Mouse (Mus musculus): ENCODE data around the gene Tmem106a. TPM values are rescaled to one million over a fixed set of nuclear protein-coding genes. Genes with fewer than 3 reads are reported as not detected.
A peak's percentile ranks its signal among the peaks of the same experiment; 100 is the strongest.
"Not testable (repeated sequence)": the region's sequence is repeated elsewhere in the genome, so short reads cannot be mapped to it uniquely, and the experiment has no call there.

Gene Tmem106a
- polyA plus RNA-seq, 1 experiment from 2014 or later = 5.3 TPM

GRCm38 (mm10) chr11:101604531-101605453, 22.8 kb downstream of the Tmem106a start:
- Histone ChIP-seq H3K4me3 (peak overlapping the region; percentile 20; the same call in 1 of the 2 replicates), H3K9ac (0 out of 2 replicates have a peak overlapping the region, but pooled peaks have one; percentile 25), H3K4me2 (peak overlapping the region; percentile 57), H3K27ac (peak overlapping the region; percentile 89), H3K4me1 (0 out of 2 replicates have a peak, but pooled peaks cover 11% of the 10 kb centered on the region), H3K27me3 (replicated peaks) (peaks cover 16% of the 10 kb centered on the region)
- H3K36me3 ChIP-seq; H3K9me3 ChIP-seq (replicated peaks): not testable (repeated sequence)
- peak; percentile 86 for ATAC-seq
- WGBS (ENCODE audit: insufficient replicate concordance) = under 1% methylated on average over 30 of the region's 30 CpGs

GRCm38 (mm10) chr11:101607134-101607533, 25.1 kb downstream of the Tmem106a start:
- not testable (repeated sequence) for H3K27me3 ChIP-seq (replicated peaks); H3K9me3 ChIP-seq (replicated peaks); ATAC-seq; H3K9ac ChIP-seq; H3K27ac ChIP-seq; H3K4me2 ChIP-seq; H3K36me3 ChIP-seq; H3K4me3 ChIP-seq
- 75% methylated on average over 4 of the region's 4 CpGs for WGBS (ENCODE audit: insufficient replicate concordance)
- peaks cover 24% of the 10 kb centered on the region for H3K4me1 ChIP-seq

- H3K4me2 ChIP-seq = peak overlapping the region; percentile 29; the same call in 1 of the 2 replicates
- H3K4me1 ChIP-seq = peaks cover 26% of the 10 kb centered on the region
- H3K9ac ChIP-seq = no peak overlapping the region
- H3K36me3 ChIP-seq = no peaks in the 10 kb centered on the region
- no peaks in the 10 kb centered on the region for H3K9me3 ChIP-seq (replicated peaks)
- H3K4me3 ChIP-seq = no peak overlapping the region
- peaks cover 3% of the 10 kb centered on the region; the same call in 1 of the 2 replicates for H3K27me3 ChIP-seq (replicated peaks)
- WGBS (ENCODE audit: insufficient replicate concordance) = 10% methylated on average over 11 of the region's 11 CpGs
- no peak for ATAC-seq
- no peak overlapping the region for H3K27ac ChIP-seq
Measured at GRCm38 (mm10) chr11:101610445-101610844, 28.4 kb downstream of the Tmem106a start.

GRCm38 (mm10) chr11:101613596-101613995, 31.6 kb downstream of the Tmem106a start:
- Histone ChIP-seq H3K9ac (no peak overlapping the region), H3K4me3 (no peak overlapping the region), H3K36me3 (no peaks in the 10 kb centered on the region), H3K27me3 (replicated peaks) (peaks cover 12% of the 10 kb centered on the region; the same call in 1 of the 2 replicates), H3K4me2 (no peak overlapping the region), H3K27ac (no peak overlapping the region), H3K9me3 (replicated peaks) (no peaks in the 10 kb centered on the region), H3K4me1 (peaks cover 58% of the 10 kb centered on the region)
- no peak for ATAC-seq
- WGBS (ENCODE audit: insufficient replicate concordance) = 69% methylated on average over 6 of the region's 6 CpGs

- no peak overlapping the region for H3K9ac ChIP-seq
- peaks cover 12% of the 10 kb centered on the region; the same call in 1 of the 2 replicates for H3K27me3 ChIP-seq (replicated peaks)
- no peak for ATAC-seq
- H3K9me3 ChIP-seq (replicated peaks) = no peaks in the 10 kb centered on the region
- H3K4me1 ChIP-seq = peaks cover 58% of the 10 kb centered on the region
- H3K36me3 ChIP-seq = no peaks in the 10 kb centered on the region
- no peak overlapping the region for H3K27ac ChIP-seq
- no peak overlapping the region for H3K4me2 ChIP-seq
- H3K4me3 ChIP-seq = no peak overlapping the region
- 56% methylated on average over 4 of the region's 4 CpGs for WGBS (ENCODE audit: insufficient replicate concordance)
Measured at GRCm38 (mm10) chr11:101614116-101614515, 32.1 kb downstream of the Tmem106a start.

- peak overlapping the region; percentile 37; the same call in 1 of the 2 replicates for H3K27ac ChIP-seq
- WGBS (ENCODE audit: insufficient replicate concordance) = 37% methylated on average over 6 of the region's 6 CpGs
- no peak overlapping the region for H3K9ac ChIP-seq
- H3K9me3 ChIP-seq (replicated peaks) = no peaks in the 10 kb centered on the region
- H3K4me2 ChIP-seq = peak overlapping the region; percentile 17
- no peak overlapping the region for H3K4me3 ChIP-seq
- H3K4me1 ChIP-seq = peaks cover 53% of the 10 kb centered on the region
- H3K36me3 ChIP-seq = no peaks in the 10 kb centered on the region
- H3K27me3 ChIP-seq (replicated peaks) = peaks cover 12% of the 10 kb centered on the region; the same call in 1 of the 2 replicates
- ATAC-seq = peak; percentile 74
Measured at GRCm38 (mm10) chr11:101615380-101615779, 33.3 kb downstream of the Tmem106a start.

GRCm38 (mm10) chr11:101616104-101616503, 34.1 kb downstream of the Tmem106a start:
- 58% methylated on average over 8 of the region's 8 CpGs for WGBS (ENCODE audit: insufficient replicate concordance)
- Histone ChIP-seq H3K4me1 (peaks cover 46% of the 10 kb centered on the region), H3K4me3 (no peak overlapping the region), H3K36me3 (no peaks in the 10 kb centered on the region), H3K9ac (no peak overlapping the region), H3K4me2 (peak overlapping the region; percentile 17), H3K27me3 (replicated peaks) (peaks cover 12% of the 10 kb centered on the region; the same call in 1 of the 2 replicates), H3K9me3 (replicated peaks) (no peaks in the 10 kb centered on the region), H3K27ac (no peak overlapping the region; the same call in 1 of the 2 replicates)
- peak; percentile 67 for ATAC-seq

GRCm38 (mm10) chr11:101616948-101617767, 35.1 kb downstream of the Tmem106a start:
- no peak for ATAC-seq
- peak overlapping the region; percentile 29 for H3K4me2 ChIP-seq
- peak overlapping the region; percentile 11 for H3K27ac ChIP-seq

GRCm38 (mm10) chr11:101617849-101618248, 35.8 kb downstream of the Tmem106a start:
- Histone ChIP-seq H3K36me3 (no peaks in the 10 kb centered on the region), H3K4me1 (peaks cover 46% of the 10 kb centered on the region), H3K27ac (peak overlapping the region; percentile 11; the same call in 1 of the 2 replicates), H3K4me3 (no peak overlapping the region), H3K27me3 (replicated peaks) (peaks cover 12% of the 10 kb centered on the region; the same call in 1 of the 2 replicates), H3K4me2 (peak overlapping the region; percentile 29; the same call in 1 of the 2 replicates), H3K9ac (peak overlapping the region; percentile 15; the same call in 1 of the 2 replicates), H3K9me3 (replicated peaks) (no peaks in the 10 kb centered on the region)
- 14% methylated on average over 8 of the region's 8 CpGs for WGBS (ENCODE audit: insufficient replicate concordance)
- no peak for ATAC-seq

More at GRCm38 (mm10) chr11:101616948-101617767, 35.1 kb downstream of the Tmem106a start:
- H3K9ac ChIP-seq = 0 out of 2 replicates have a peak overlapping the region, but pooled peaks have one; percentile 15
- H3K4me3 ChIP-seq = no peak overlapping the region
- H3K9me3 ChIP-seq (replicated peaks) = no peaks in the 10 kb centered on the region
- 28% methylated on average over 18 of the region's 18 CpGs for WGBS (ENCODE audit: insufficient replicate concordance)
- peaks cover 46% of the 10 kb centered on the region for H3K4me1 ChIP-seq
- no peaks in the 10 kb centered on the region for H3K36me3 ChIP-seq
- peaks cover 12% of the 10 kb centered on the region; the same call in 1 of the 2 replicates for H3K27me3 ChIP-seq (replicated peaks)

- peaks cover 46% of the 10 kb centered on the region for H3K4me1 ChIP-seq
- H3K4me3 ChIP-seq = no peak overlapping the region
- H3K27me3 ChIP-seq (replicated peaks) = peaks cover 12% of the 10 kb centered on the region; the same call in 1 of the 2 replicates
- H3K27ac ChIP-seq = no peak overlapping the region
- no peak overlapping the region for H3K9ac ChIP-seq
- no peak overlapping the region for H3K4me2 ChIP-seq
- WGBS (ENCODE audit: insufficient replicate concordance) = 69% methylated on average over 3 of the region's 3 CpGs
- peaks cover under 1% of the 10 kb centered on the region; the same call in 1 of the 2 replicates for H3K9me3 ChIP-seq (replicated peaks)
- no peaks in the 10 kb centered on the region for H3K36me3 ChIP-seq
- no peak for ATAC-seq
Measured at GRCm38 (mm10) chr11:101618596-101618995, 36.6 kb downstream of the Tmem106a start.

GRCm38 (mm10) chr11:101620022-101620655, 38.1 kb downstream of the Tmem106a start:
- H3K4me1 ChIP-seq = peaks cover 35% of the 10 kb centered on the region
- not testable (repeated sequence) for H3K36me3 ChIP-seq; H3K9ac ChIP-seq; ATAC-seq; H3K4me3 ChIP-seq; H3K27ac ChIP-seq; H3K9me3 ChIP-seq (replicated peaks); H3K4me2 ChIP-seq
- peaks cover 12% of the 10 kb centered on the region; the same call in 1 of the 2 replicates for H3K27me3 ChIP-seq (replicated peaks)
- WGBS (ENCODE audit: insufficient replicate concordance) = 70% methylated on average over 11 of the region's 11 CpGs
